Mouse (Mus musculus): Measurements from ENCODE around the gene Ecpas. TPM values are rescaled to one million over a fixed set of nuclear protein-coding genes. Genes with fewer than 3 reads are reported as not detected.

Ecpas gene
- total RNA-seq, 2 experiments from 2014 or later, result 19.1 to 21.9 TPM

- ATAC-seq (replicated peaks; ENCODE audit: low FRiP score, poor library complexity, severe bottlenecking), result peak; percentile 48
Observed at GRCm38 (mm10) chr4:58911831-58912628, 519 bp downstream of the Ecpas start.

- ATAC-seq (replicated peaks; ENCODE audit: low FRiP score, poor library complexity, severe bottlenecking), result peak; percentile 23; the same call in 1 of the 2 replicates
Observed at GRCm38 (mm10) chr4:58911069-58911830, 1.3 kb downstream of the Ecpas start.

- ATAC-seq (replicated peaks; ENCODE audit: low FRiP score, poor library complexity, severe bottlenecking), result no peak
Observed at GRCm38 (mm10) chr4:58910175-58911068, 2.1 kb downstream of the Ecpas start.

GRCm38 (mm10) chr4:58907453-58907852 lies 5.1 kb downstream of the Ecpas start:
- ATAC-seq (replicated peaks; ENCODE audit: low FRiP score, poor library complexity, severe bottlenecking), result no peak

GRCm38 (mm10) chr4:58898318-58898717 lies 14.2 kb downstream of the Ecpas start:
- no peak for ATAC-seq (replicated peaks; ENCODE audit: low FRiP score, poor library complexity, severe bottlenecking)

- ATAC-seq (replicated peaks; ENCODE audit: low FRiP score, poor library complexity, severe bottlenecking), result no peak
Observed at GRCm38 (mm10) chr4:58897436-58897835, 15.1 kb downstream of the Ecpas start.

GRCm38 (mm10) chr4:58894399-58894798 lies 18.1 kb downstream of the Ecpas start:
- no peak for ATAC-seq (replicated peaks; ENCODE audit: low FRiP score, poor library complexity, severe bottlenecking)

- peak; percentile 80 for ATAC-seq (replicated peaks; ENCODE audit: low FRiP score, poor library complexity, severe bottlenecking)
Observed at GRCm38 (mm10) chr4:58890035-58890782, 22.3 kb downstream of the Ecpas start.

- ATAC-seq (replicated peaks; ENCODE audit: low FRiP score, poor library complexity, severe bottlenecking), result no peak
Observed at GRCm38 (mm10) chr4:58888568-58888967, 24.0 kb downstream of the Ecpas start.

- ATAC-seq (replicated peaks; ENCODE audit: low FRiP score, poor library complexity, severe bottlenecking), result no peak
Observed at GRCm38 (mm10) chr4:58887626-58888025, 24.9 kb downstream of the Ecpas start.

GRCm38 (mm10) chr4:58886778-58887177 lies 25.8 kb downstream of the Ecpas start:
- ATAC-seq (replicated peaks; ENCODE audit: low FRiP score, poor library complexity, severe bottlenecking), result no peak

- ATAC-seq (replicated peaks; ENCODE audit: low FRiP score, poor library complexity, severe bottlenecking), result no peak
Observed at GRCm38 (mm10) chr4:58885341-58885740, 27.2 kb downstream of the Ecpas start.

GRCm38 (mm10) chr4:58883841-58884240 lies 28.7 kb downstream of the Ecpas start:
- no peak for ATAC-seq (replicated peaks; ENCODE audit: low FRiP score, poor library complexity, severe bottlenecking)

GRCm38 (mm10) chr4:58874373-58874772 lies 38.2 kb downstream of the Ecpas start:
- no peak for ATAC-seq (replicated peaks; ENCODE audit: low FRiP score, poor library complexity, severe bottlenecking)

GRCm38 (mm10) chr4:58867242-58867641 lies 45.3 kb downstream of the Ecpas start:
- ATAC-seq (replicated peaks; ENCODE audit: low FRiP score, poor library complexity, severe bottlenecking), result peak; percentile 99

- no peak for ATAC-seq (replicated peaks; ENCODE audit: low FRiP score, poor library complexity, severe bottlenecking)
Observed at GRCm38 (mm10) chr4:58832908-58833307, 79.6 kb downstream of the Ecpas start.

- ATAC-seq (replicated peaks; ENCODE audit: low FRiP score, poor library complexity, severe bottlenecking), result no peak
Observed at GRCm38 (mm10) chr4:58825921-58826320, 86.6 kb downstream of the Ecpas start.

GRCm38 (mm10) chr4:58787616-58788015 lies 124.9 kb downstream of the Ecpas start, which contains the start of gene Olfr267:
Olfr267 (minus strand) TSS chr4:58787716.
- ATAC-seq (replicated peaks; ENCODE audit: low FRiP score, poor library complexity, severe bottlenecking), result no peak

GRCm38 (mm10) chr4:58786659-58787058 lies 125.9 kb downstream of the Ecpas start:
- ATAC-seq (replicated peaks; ENCODE audit: low FRiP score, poor library complexity, severe bottlenecking), result no peak
